Mouse (Mus musculus) testis, postnatal 10 days (tissue): ENCODE results near the gene 1700001K19Rik.
A peak's percentile ranks its signal among the peaks of the same experiment; 100 is the strongest.
"Not testable (repeated sequence)": the region's sequence is repeated elsewhere in the genome, so short reads cannot be mapped to it uniquely, and the experiment has no call there.

Source experiments
- DNase-seq: peaks from one replicate; pipeline ENCODE4 v3.0.0; 2021; ENCODE audit warnings: low spot score

Gene 1700001K19Rik

GRCm38 (mm10) chr12:110696173-110696974 is 14.0 kb upstream of the 1700001K19Rik start:
- DNase-seq, result peak; percentile 99

GRCm38 (mm10) chr12:110695676-110696171 is 13.3 kb upstream of the 1700001K19Rik start:
- peak; percentile 75 for DNase-seq

DNA sequence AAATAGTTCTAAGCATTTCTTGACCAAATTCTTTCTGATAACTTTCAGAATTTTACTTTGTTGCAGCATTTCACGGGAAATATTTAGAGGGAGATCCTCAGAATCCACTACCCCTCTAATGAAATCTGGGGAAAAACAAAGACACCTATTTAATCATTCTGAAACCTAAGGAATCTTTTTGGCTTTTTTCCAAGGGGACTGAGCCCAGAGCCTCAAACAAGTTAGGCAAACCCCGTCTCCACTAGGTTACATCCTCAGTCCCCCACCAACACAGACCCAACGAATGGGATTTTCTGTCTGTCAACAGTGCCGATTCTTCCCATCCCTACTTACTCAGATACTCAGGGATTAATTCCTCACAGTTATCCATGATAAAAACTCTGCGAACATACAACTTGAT is 11.0 kb upstream of the 1700001K19Rik start:
- not testable (repeated sequence) for DNase-seq

- DNase-seq, result no peak
Measured at GRCm38 (mm10) chr12:110689919-110690643, 7.7 kb upstream of the 1700001K19Rik start.

DNA sequence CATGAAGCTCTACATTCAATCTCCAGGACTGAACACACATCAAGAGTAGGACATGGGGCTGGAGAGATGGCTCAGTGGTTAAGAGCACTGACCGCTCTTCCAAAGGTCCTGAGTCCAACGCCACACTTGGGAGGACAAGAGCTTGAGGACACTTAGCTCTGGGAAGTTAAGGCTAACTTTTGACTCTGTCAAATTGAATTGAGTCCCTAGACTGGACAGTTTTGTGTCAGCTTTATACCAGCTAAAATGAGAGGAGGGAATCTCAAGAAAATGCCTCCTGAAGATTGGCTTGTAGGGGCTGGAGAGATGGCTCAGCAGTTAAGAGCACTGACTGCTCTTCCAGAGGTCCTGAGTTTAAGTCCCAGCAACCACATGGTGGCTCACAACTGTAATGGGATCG is 6.5 kb upstream of the 1700001K19Rik start:
- DNase-seq, result not testable (repeated sequence)

GRCm38 (mm10) chr12:110687894-110688734 is 5.7 kb upstream of the 1700001K19Rik start:
- DNase-seq, result peak; percentile 81

DNA sequence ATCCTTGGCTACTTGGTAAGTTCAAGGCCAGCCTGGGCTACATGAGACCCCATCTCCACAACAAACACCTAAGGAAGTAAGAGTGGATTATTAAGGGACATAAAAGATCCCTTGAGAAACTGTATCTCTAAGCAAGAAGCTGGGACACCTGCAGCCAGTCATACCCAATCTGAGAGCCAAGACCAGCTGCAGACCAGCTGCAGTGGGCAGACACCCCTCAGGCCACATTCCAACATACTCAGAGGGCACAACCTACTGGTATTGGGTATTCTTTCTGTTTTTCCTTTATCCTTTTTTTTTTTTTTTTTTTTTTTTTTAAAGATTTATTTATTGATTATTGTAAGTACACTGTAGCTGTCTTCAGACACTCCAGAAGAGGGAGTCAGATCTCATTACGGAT is 1.2 kb upstream of the 1700001K19Rik start:
- DNase-seq, result no peak

DNA sequence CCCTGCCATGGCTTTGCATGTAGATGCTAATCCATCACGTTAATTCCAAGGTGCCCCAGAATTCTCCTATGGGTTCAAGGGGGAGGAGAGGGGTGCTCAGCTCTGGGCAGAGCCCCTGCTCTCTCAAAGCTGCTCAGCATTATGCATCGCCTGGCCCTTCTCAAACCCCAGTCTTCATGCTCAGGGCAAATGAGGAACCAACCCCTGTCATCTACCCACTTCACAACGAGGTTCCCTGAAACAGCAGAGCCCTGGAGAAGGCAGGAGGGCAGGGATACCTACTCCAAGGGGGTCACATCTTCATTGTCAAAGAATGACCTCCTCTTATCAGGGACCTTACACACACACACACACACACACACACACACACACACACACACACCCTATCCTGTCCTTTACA is 541 bp downstream of the 1700001K19Rik start:
- no peak for DNase-seq

- DNase-seq, result peak; percentile 65
Measured at GRCm38 (mm10) chr12:110681191-110681590, 1.2 kb downstream of the 1700001K19Rik start.

GRCm38 (mm10) chr12:110674243-110674642 is 8.2 kb downstream of the 1700001K19Rik start:
- DNase-seq, result no peak

- peak; percentile 69 for DNase-seq
Measured at GRCm38 (mm10) chr12:110667466-110668077, 14.8 kb downstream of the 1700001K19Rik start.

DNA sequence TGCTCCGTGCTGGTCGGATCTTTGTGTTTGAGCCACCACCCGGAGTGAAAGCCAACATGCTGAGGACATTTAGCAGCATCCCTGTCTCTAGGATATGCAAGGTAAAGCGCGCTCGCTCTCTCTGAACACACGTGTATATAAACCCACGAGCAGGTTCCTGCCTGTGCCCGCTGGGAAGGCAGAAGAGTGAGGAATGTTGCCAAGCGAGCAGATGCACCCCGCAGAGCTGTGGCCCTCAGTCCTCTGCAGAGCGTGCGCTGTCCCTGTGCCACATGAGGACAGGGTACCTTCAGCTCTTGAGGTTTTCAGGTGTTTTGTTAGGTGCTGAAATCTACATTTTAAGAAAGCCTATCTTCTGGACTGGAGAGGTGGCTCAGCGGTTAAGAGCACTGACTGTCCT is 20.7 kb downstream of the 1700001K19Rik start:
- no peak for DNase-seq

DNA sequence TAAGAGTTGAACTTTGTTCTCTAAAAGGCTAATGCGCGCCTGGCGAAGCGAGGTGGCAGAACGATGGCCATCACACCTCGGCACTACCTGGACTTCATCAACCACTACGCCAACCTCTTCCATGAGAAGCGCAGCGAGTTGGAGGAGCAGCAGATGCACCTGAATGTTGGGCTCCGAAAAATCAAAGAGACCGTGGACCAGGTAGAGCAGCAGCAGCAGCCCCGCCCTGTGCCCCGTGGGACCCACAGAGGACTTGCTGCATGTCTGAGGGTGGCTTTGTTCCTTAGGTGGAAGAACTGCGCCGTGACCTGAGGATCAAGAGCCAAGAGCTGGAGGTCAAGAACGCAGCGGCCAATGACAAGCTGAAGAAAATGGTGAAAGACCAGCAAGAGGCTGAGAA is 31.0 kb downstream of the 1700001K19Rik start:
- no peak for DNase-seq

DNA sequence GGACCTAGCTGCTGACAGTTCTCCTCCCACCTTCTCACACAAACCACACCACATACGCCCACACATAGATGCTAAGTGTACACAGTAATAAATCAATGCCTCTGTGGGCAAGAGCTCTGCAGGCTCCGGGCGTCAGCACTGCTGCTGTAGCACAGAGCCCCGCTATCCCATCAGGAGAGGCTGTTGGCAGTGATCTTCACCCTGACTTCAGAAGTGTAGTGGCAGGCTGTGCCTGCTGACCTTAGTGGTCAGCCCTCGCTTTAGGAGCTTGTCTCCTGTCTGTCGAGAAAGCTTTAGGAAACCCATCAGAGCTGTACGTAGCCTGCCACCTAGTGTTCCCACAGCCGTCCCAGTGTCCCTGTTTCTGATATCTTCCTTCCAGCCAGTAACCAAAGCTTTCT is 32.2 kb downstream of the 1700001K19Rik start:
- DNase-seq, result no peak

- DNase-seq, result no peak
Measured at GRCm38 (mm10) chr12:110637507-110638114, 44.8 kb downstream of the 1700001K19Rik start.

DNA sequence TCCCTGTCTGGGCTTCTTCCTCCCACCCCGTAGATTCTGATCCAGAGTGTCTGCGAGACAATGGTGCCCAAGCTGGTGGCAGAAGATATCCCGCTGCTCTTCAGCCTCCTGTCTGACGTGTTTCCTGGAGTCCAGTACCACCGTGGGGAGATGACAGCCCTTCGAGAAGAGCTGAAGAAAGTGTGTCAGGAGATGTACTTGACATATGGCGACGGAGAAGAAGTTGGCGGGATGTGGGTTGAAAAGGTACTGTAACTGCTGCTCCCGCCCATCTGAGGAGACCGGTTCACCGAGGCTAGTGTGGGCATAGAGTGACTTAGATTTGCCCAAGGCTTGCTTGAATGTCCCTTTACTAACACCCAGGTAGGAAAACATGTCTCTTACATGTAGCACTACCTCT is 46.1 kb downstream of the 1700001K19Rik start:
- no peak for DNase-seq

DNA sequence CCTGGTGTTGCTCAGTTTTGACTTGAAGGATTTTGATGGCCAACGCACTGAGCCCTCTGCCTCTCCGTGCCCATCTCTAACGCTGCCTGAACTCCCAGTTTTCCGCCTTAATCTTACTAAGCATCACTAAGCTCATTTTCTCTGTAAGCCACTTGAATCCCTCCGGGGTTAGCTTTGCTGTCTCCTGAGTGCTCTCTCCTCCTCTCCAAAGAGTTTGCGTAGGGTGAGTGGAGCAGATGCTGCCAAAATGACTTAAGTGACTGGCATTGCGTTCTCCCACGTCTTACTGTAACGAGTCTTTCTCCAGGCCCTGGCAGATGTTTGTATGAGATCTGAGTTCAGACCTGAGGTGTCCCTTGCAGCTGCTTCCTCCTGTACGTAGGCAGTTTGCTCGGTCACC is 52.4 kb downstream of the 1700001K19Rik start:
- no peak for DNase-seq
